Mouse (Mus musculus) testis, adult 2 months (tissue): Measurements from ENCODE around the gene Trpt1. TPM values are rescaled to one million over a fixed set of nuclear protein-coding genes. Genes with fewer than 3 reads are reported as not detected.
A peak's percentile ranks its signal among the peaks of the same experiment; 100 is the strongest.

ENCODE experiments used
- H3K27ac ChIP-seq: fragments of 200-500 bp; 2 replicates; pipeline ENCODE4 v1.5.1; 2012; ENCODE audit warnings: low read depth, low read length; ENCODE audit not compliant: control insufficient read depth, insufficient read depth
- H3K27me3 ChIP-seq: fragments of 200-500 bp; 2 replicates; pipeline ENCODE4 v1.6.1; 2012; ENCODE audit warnings: mild to moderate bottlenecking, low read length, moderate library complexity; ENCODE audit not compliant: control insufficient read depth, insufficient read depth
- H3K36me3 ChIP-seq: fragments of 200-500 bp; 2 replicates; pipeline ENCODE4 v1.6.1; 2012; ENCODE audit warnings: mild to moderate bottlenecking, low read length; ENCODE audit not compliant: control insufficient read depth, insufficient read depth
- H3K4me1 ChIP-seq: fragments of 200-500 bp; 2 replicates; pipeline ENCODE4 v1.6.1; 2012; ENCODE audit warnings: low read length; ENCODE audit not compliant: control insufficient read depth, insufficient read depth
- H3K4me3 ChIP-seq: fragments of 200-500 bp; 2 replicates; pipeline ENCODE4 v1.5.1; 2012; ENCODE audit warnings: low read depth, mild to moderate bottlenecking, low read length, moderate library complexity, mixed read lengths; ENCODE audit not compliant: control insufficient read depth
- CTCF ChIP-seq: fragments of 200-500 bp; IDR thresholded peaks from 2 replicates; pipeline ENCODE4 v1.5.1; 2012; ENCODE audit warnings: low read depth, mild to moderate bottlenecking, inconsistent platforms, low read length, moderate library complexity; ENCODE audit not compliant: control insufficient read depth, insufficient read depth, insufficient replicate concordance
- POLR2A ChIP-seq: fragments of 200-500 bp; IDR thresholded peaks from 2 replicates; pipeline ENCODE4 v1.6.1; 2012; ENCODE audit warnings: low read depth, mild to moderate bottlenecking, inconsistent platforms, low read length, moderate library complexity; ENCODE audit not compliant: control insufficient read depth
- polyA plus RNA-seq: library from polyadenylated mRNA; depleted of rRNA; stranded (reverse); fragments of >200 nt; gene quantifications from 2 replicates; pipeline ENCODE4 v1.2.3, GENCODE M21; 2012

The Trpt1 gene
- polyA plus RNA-seq, 1 experiment, result 6.7 TPM

- Histone ChIP-seq H3K27me3 (no peaks in the 10 kb centered on the region), H3K36me3 (no peaks in the 10 kb centered on the region; the same call in 1 of the 2 replicates), H3K27ac (peak overlapping the region; percentile 78), H3K4me1 (peaks cover 18% of the 10 kb centered on the region), H3K4me3 (peak overlapping the region; percentile 87)
- TF ChIP-seq CTCF (no peak), POLR2A (no peak)
Observed at GRCm38 (mm10) chr19:6951994-6952711, 43.8 kb upstream of the Trpt1 start.

GRCm38 (mm10) chr19:6952712-6953037 lies 43.3 kb upstream of the Trpt1 start:
- Histone ChIP-seq H3K27me3 (no peaks in the 10 kb centered on the region), H3K36me3 (no peaks in the 10 kb centered on the region; the same call in 1 of the 2 replicates), H3K4me1 (peaks cover 18% of the 10 kb centered on the region), H3K27ac (peak overlapping the region; percentile 78), H3K4me3 (no peak overlapping the region)
- TF ChIP-seq POLR2A (no peak), CTCF (no peak)

- H3K4me1 ChIP-seq, result peaks cover 18% of the 10 kb centered on the region
- TF ChIP-seq POLR2A (no peak), CTCF (peak; percentile 40; the same call in 1 of the 2 replicates)
- no peaks in the 10 kb centered on the region for H3K27me3 ChIP-seq
- no peaks in the 10 kb centered on the region; the same call in 1 of the 2 replicates for H3K36me3 ChIP-seq
- H3K27ac ChIP-seq, result no peak overlapping the region
- H3K4me3 ChIP-seq, result no peak overlapping the region
Observed at GRCm38 (mm10) chr19:6954046-6954445, 41.9 kb upstream of the Trpt1 start.

GRCm38 (mm10) chr19:6955424-6955823 lies 40.5 kb upstream of the Trpt1 start:
- TF ChIP-seq CTCF (no peak), POLR2A (no peak)
- H3K27ac ChIP-seq, result no peak overlapping the region
- peaks cover 17% of the 10 kb centered on the region for H3K4me1 ChIP-seq
- H3K4me3 ChIP-seq, result no peak overlapping the region
- H3K27me3 ChIP-seq, result no peaks in the 10 kb centered on the region
- no peaks in the 10 kb centered on the region; the same call in 1 of the 2 replicates for H3K36me3 ChIP-seq

- H3K27ac ChIP-seq, result no peak overlapping the region
- no peaks in the 10 kb centered on the region; the same call in 1 of the 2 replicates for H3K36me3 ChIP-seq
Observed at GRCm38 (mm10) chr19:6956461-6956860, 39.5 kb upstream of the Trpt1 start.

GRCm38 (mm10) chr19:6968491-6969271 lies 27.2 kb upstream of the Trpt1 start:
- TF ChIP-seq CTCF (no peak), POLR2A (no peak)
- Histone ChIP-seq H3K4me3 (peak overlapping the region; percentile 82), H3K4me1 (peaks cover 24% of the 10 kb centered on the region), H3K36me3 (no peaks in the 10 kb centered on the region), H3K27ac (no peak overlapping the region), H3K27me3 (no peaks in the 10 kb centered on the region)

More at GRCm38 (mm10) chr19:6956461-6956860, 39.5 kb upstream of the Trpt1 start:
- H3K4me3 ChIP-seq, result no peak overlapping the region
- no peaks in the 10 kb centered on the region for H3K27me3 ChIP-seq
- peaks cover 10% of the 10 kb centered on the region for H3K4me1 ChIP-seq
- TF ChIP-seq POLR2A (no peak), CTCF (no peak)

GRCm38 (mm10) chr19:6969291-6969664 lies 26.7 kb upstream of the Trpt1 start:
- Histone ChIP-seq H3K4me3 (peak overlapping the region; percentile 82), H3K27me3 (no peaks in the 10 kb centered on the region), H3K4me1 (peaks cover 24% of the 10 kb centered on the region), H3K27ac (no peak overlapping the region), H3K36me3 (no peaks in the 10 kb centered on the region)
- TF ChIP-seq CTCF (no peak), POLR2A (no peak)
